Mouse (Mus musculus) right cerebral cortex, postnatal 10 days (tissue): ENCODE data around the gene Spata2.
A peak's percentile ranks its signal among the peaks of the same experiment; 100 is the strongest.

Experiments used
- DNase-seq, 2 experiments: peaks; one replicate each; pipeline ENCODE4 v3.0.0; 2021; ENCODE audit warnings: low spot score in 2 of 2

Spata2 gene

DNA sequence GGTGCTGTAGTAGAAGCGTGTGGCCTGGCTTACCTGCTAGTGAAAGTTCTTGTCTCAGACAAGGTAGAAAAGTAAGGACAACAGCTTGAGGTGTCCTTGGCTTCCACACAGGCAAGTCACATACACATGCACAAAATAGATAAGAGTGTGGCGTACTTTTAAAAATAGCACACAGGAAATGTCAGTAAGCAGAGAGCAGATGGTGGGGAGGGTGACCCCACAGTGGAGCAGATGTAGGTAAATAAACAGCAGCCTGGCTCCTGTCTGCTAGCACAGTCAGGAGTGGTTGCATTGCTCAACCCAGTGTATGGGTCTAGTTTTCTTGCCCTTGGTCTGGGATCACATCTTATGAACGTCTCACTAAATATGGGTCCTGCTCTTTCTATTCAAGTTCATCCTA lies 17.8 kb upstream of the Spata2 start:
- no peak for DNase-seq

DNA sequence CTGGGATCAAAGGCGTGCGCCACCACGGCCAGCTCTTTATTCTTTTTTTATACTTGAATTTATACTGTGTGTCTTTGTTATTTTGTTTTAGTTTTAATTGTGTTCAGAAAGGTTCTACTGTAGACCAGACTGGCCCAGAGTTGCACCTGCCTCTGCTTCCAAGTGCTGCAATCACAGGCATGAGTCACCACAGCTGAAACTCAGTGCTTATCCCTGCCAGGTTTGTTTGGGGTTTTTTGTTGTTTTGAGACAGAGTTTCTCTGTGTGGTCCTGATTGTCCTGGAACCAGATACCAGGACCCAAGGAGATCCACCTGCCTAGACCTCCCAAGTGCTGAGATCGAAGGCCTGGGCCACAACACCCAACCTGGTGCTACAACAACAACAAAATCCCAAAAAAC lies 15.9 kb upstream of the Spata2 start:
- DNase-seq, result no peak

DNA sequence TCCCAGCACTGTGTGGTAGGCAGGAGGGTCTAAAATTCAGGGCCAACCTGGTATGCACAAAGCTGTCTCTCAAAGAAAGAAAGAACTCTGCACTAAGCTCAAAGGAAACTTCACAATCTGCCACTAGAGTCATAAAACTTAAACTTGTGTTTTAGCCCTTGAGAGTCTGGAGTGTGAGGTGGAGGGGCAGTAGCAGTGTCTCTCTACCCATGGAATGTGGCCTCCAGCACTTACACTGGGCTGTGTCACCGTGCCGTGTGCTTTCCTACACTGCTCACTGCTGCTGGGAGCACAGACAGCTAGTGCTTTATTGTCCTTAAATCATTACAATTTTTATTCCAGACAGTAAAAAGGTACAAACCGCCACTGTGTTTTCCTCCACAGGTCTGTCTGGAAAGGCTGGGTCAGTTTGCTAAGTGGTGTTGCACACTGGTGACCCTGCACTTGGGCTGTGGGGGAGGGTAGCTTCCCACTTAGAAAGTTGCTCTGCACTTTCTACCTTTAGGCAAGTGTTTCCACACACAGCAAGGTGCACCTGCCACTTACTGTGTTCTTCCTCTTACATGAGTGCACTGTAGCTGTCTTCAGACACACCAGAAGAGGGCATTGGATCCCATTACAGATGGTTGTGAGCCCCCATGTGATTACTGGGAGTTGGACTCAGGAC lies 15.2 kb upstream of the Spata2 start:
- DNase-seq, result no peak

DNA sequence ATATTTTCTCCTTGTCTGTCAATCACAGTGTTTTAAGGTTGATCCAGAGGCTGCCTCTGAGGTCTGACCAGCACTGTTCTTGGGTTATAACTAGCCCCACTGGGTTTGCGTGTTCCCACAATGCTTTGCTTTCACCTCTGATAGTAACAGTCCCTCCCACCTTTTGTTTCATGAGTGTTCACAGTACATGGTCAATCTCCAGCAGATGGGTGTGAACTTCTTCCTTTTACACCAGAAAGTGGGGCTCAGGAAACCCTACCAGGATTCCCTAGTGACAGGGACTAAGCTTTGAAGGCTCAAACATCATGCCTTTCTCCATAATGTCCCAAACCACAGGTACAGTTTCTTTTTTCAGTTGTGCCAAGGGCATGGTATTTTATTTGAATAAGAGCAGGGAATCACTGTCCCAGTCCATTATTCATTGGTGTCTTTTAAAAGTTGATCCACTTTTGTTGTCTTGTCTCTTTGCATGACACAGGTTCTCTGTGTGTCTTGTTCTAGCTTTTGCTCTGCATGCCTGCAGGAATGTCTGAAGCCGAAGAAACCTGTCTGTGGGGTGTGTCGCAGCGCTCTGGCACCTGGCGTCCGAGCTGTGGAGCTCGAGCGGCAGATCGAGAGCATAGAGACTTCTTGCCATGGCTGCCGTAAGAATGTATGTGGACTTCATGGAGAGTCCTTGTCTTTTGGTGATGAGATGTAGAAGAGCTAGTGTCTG lies 14.0 kb upstream of the Spata2 start:
- DNase-seq, result no peak

DNA sequence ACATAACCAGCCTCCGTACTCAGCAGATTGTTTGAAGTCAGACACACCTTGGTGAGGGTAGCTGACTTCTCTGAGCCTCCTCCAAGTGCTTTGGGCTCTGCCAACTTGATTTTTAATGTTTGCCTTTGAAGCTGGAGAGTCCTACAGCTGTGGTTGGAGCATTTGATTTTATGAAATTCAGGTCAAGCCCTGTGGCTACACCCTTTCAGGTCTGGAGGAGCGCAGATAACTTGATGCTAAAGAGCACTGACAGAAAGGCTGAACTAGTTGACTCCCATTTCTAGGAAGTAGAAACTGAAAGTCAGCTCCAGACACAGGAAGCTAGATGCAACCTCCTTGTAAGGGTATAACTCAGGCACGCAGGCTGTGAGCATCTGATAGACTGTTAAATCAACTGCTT lies 12.4 kb upstream of the Spata2 start:
- DNase-seq, result no peak

DNA sequence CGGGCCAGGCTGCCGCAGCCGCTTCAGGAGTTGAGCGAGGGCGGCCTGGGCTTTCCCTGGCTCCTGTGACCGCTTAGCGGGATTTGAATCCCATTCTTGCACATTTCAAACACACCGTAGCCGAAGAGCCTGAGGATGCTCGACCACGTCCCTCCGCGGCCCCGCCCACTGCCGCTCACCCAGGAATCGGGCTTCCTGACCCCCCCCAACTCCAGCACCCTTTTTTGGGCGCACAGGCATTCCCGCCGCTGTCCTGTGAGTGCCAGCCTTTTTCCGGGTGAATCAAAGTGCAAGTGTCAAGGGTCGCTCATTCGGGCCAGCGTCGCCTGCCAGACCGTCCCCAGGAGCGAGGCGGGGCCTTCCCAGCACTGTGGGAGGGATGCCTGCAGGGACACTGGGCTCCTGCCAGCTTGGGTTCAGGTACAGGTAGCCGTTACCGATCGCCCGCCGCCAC lies 11.2 kb upstream of the Spata2 start:
- no peak for DNase-seq

DNA sequence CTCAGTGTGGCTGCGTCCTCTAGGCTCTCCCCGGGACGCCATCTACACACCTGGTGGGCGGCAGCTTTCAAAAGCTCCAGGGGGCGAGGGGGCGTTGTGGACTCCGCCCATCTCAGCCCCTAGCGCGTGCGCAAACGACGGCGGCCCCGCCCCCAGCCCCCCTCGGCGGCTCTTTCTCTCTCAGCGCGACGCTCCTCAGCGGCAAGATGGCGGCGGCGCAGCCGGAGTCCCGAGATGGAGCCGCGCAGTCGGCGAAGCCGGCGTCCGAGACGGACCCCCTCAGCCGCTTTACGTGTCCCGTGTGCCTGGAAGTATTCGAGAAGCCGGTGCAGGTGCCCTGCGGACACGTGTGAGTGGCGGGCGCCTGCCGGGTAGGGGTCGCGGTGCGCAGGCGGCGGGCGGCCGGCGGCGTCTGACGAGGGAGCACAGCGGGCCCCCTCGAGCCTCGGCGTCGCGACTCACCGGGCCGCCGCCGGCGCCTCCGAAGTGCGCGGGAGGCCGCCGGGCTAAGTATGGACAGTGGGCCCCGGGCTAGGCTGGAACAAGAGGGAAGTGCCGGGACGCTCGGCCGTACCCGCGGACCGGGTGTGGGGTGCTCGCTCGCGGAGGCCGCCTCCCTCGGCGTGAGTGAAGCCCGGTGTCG lies 10.7 kb upstream of the Spata2 start:
- peak; percentile 94 to 95 for DNase-seq

DNA sequence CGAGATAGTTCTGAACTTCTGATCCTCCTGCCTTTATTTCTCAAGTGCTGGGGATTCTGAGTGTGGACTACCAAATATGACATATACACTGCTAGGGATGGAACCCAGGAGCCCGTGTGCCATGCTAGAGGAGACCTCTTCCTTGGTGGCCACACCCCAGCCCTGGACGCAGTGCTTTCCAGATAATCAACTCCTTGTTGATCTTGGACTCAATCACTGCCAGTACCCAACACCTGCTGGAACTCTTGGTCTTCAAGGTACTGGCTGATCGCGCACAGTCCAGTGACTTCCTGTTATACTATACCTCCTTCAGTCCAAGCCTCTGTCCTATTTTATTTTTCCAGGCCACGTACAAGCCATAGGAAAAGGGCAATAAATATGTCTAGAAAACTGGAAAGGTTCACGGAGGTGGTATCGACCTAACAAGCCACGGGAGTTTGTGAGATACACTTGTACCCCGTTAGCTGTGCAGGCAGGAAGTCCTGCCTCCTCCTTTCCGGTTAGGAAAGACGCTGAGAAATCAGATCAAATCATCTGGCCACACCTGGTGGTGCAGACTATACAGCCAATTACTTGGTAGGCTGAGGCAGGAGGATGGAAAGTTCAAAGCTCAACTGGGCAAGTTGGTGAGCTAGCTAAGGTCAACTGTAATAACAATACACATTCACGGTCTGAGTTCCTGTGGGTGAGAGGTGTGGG lies 10.0 kb upstream of the Spata2 start:
- no peak for DNase-seq

DNA sequence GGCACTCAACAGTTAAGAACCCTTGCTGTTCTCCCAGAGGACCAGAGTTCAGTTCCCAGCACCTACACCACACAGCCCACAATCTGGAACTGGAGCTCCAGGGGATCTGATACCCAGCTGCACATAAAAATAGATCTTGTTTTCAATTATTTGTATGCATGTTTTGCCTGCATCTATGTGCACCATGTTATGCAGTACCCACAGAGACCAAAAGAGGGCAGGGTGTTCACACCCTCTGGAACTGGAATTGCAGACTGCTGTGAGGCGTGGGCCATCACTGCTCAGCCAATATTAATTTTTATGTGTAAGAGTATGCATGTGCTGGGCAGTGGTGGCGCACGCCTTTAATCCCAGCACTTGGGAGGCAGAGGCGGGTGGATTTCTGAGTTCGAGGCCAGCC lies 4.6 kb upstream of the Spata2 start:
- no peak for DNase-seq

DNA sequence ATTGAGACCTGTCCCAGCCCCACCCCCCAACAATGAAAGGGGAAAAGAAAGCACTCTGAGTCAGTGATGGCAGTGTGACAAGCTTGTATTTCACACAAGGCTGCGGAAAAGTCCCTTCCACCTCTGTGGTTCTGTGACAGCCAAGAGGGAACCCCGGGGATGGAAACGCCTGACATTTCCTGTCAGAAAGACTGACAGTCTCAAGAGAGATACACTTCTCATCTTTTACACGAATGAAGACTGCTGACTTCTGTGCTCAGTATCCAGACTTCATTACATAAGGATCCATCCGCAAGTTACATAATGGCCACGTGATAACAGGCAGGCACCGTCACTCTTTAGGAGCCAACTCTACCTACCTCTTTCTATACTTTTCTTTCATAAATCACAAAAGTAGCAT lies 3.8 kb upstream of the Spata2 start:
- no peak for DNase-seq

DNA sequence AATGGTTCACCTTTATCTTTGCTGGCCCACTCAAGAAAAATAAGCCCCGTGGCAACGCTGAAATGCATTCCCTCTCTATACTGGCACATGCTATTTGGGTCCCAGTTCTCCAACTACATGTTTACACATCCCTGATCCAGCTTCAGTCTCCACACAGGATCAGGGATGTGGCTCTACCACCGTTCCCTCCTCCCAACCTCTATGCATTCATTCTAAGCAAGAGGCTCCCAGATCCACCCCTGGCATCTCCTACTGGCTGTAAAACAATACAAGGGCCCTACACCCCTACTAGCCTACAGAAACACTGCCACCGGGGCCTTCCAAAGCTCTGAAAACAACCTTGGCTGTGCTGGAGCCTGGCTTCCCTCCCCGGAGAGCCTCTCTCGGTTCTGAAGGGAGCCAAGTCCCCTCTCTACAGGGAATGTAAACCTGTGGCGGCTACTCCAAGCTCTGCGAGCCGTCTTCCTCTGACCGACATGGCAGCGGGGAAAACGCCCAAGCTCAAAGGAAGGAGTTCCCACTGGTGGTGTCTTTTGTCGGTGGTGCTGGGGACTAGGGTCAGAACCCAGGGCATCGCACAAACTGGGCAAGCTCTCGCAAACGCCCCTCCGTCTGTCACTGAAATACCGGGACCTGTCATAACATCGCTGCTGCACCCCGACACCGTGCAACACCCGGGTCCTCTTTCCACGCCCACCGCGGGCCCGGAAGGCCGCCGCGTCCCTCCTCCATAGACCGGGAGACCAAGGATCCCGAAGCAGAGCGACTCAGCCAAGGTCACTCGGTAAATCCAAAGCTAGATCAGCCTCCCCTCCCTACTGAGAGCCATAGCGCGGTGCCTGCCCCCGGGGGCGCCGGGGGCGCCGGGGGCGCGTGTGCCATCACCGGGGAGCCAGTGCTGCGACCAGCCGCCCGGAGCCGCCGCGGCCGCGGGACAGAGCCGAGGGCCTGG lies 654 bp downstream of the Spata2 start, which contains the start of gene Rnf114:
Rnf114 (plus strand) TSS at position 889 of the 952 bp plus-strand sequence.
- no peak for DNase-seq

DNA sequence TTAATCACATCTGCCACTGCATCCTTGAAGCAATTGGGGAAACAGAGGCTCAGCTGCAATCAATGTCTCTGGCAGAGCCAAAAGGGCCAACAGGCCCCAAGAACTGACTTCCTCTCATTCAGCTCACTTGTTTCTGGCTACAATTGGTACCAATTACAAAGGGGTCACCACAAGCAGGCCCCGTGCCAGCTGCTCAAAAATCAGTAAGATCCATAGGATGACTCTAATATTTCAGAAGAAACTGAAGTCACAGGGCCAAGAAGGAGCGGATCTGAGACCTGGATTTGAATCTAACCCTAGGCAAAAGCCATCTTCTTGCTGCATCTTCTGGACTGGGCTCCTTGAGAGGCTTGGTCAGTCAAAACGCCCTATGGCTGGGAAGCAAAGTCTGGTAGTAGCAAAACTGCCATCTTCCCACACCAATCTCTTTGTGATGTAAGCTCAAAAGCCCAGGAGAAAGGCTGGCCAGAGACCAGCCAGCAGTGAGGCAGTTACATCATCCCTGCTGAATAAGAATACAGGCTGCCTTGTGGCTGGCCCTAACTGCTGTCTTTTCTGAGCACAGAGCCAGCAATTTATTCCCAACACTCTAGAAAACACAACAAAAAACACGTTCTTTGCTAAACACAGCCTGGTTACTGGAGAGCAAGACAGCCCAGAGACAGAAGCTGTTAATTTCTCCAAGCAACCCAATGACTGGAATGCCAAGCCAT lies 1.7 kb downstream of the Spata2 start:
- peak; percentile 75 to 86 for DNase-seq

DNA sequence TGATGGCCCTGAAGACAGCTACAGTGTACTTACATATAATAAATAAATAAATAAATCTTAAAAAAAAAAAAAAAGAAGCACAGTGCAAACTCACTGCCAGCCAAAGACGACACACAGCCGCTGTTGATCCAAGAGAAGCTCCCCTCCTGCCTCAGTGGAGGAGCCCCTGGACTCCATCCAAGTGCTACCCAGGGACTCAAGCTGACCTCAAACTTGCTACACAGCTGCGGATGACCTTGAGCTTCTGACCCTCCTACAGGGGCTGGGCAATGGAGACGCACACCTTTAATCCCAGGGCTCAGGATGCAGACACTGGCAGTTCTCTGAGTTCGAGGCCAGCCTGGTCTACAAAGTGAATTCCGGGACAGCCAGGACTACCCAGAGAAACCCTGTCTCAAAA lies 4.7 kb downstream of the Spata2 start:
- DNase-seq, result no peak

DNA sequence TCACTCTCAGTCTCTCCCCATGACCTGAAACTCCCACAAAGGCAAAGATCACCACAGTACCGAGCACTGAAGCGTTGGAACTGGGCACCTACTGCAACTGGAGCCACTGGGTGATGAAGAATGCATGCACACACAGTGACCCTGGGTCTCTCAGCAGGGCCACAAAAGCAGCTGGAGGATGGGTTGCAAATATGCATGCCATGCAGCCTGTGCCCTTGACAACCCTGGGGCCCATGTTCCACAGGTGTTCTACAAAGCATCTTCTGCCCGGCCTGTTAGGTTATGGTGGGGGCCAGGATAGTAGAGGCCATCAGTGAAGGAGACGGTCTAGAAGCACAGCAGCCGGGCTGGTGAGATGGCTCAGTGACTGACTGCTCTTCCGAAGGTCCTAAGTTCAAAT lies 5.1 kb downstream of the Spata2 start:
- DNase-seq, result no peak

DNA sequence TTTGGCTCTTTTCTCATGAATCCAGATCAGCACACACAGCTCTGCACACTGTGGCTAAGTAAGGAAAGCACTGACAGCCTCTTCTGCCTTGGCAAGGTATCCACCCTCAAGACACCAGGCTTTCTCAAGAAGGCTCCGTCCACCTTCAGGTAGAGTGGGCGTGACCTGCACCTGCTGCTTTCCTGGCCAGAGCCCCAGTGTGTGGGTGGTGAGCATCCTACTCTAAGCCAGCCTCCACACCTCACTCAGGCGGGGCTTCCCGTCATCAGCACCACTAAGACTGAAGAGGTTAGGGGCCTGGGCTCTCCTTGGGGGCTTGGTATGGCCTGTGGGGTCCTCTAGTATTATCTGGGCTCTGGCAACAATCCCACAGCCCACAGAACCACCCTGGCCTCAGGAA lies 6.1 kb downstream of the Spata2 start:
- DNase-seq, result no peak

DNA sequence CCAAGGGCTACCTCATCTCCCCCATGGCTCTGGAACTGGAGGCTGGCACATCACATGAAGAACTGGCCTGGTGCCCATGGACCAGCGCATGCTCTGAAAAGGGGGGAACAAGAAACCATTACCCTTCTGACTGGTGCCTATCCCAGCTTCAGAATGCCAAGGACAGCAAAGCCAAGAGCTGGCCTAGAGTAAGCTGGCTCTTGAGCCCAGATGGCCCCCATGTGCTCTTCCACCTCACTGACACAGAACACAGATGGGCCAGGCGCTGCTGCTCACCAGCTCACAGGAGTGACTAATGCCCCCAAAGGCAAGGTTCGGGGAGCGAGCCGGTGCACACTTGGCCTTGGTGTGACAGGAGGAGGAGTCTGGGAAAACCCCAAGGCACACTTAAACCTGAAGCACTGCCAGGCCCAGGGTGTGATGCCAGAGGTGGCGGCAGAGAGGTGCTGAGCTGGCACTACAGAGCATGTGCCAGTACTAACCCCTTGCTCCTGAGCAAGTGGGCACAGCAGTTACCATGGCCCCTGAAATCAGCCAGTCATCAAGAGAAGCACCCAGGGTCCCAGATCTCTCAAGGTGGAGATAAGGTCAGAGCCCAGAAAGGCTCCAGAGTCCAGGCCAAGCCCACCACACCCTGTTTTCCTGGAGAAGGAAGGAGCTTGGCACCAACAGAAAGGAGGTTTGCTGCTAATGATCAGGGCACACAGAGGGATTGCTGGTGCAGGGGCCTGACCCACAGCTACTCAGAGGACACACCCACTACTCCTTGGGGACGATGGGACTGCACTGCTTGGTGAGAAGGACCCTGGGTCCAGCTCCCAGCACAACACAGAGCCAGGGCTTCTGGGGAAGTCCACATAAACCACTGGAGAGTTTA lies 6.9 kb downstream of the Spata2 start:
- DNase-seq, result peak; percentile 65 to 70

DNA sequence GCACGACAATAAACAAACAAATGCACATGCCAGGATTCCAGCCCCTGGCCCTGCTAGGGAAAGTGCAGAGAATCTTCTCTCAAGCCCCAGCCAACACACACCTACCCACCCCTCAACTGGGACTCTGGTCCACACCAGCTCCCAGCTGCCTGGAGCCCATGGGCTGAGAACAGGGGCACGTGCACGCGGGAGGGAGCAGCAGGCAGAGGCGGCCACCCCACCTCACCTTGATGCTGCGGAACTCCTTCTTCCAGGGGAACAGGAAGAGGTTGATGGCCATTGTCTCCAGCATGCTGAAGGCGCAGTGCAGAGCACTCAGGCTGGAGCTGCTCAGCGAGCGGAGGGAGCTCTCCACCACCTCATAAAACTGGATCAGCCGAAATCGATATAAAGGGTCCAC lies 7.8 kb downstream of the Spata2 start:
- no peak for DNase-seq

DNA sequence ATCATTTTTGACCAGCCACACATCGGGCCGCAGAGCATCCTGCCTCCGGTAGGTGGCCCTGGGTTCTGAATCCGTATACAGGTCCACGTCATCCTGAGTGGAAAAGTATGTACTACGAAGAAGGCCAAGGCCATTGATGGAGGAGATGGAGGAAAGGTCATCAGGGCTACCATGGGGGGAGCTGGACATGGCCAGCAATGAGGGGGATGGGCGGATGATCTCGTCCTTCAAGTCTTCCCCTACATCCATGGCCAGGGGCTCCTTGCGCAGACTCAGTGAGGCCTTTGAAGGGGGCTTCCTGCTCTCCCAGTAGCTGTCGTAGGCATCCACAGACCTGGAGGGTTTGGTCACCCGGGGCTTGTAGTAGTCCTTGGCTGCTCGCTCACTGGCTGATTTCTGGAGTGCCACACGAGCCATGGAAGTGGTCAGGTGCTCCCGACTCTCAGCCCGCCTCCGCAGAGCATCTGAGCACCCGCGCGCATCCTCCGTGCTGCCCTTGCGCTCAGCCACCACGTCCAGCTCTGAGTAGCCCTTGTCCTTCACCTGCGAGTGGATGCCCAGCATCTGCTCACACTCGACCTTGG lies 8.8 kb downstream of the Spata2 start:
- no peak for DNase-seq
